Comparison of ENCODE assay signal across 9 mouse cellular contexts in the genomic region with DNA sequence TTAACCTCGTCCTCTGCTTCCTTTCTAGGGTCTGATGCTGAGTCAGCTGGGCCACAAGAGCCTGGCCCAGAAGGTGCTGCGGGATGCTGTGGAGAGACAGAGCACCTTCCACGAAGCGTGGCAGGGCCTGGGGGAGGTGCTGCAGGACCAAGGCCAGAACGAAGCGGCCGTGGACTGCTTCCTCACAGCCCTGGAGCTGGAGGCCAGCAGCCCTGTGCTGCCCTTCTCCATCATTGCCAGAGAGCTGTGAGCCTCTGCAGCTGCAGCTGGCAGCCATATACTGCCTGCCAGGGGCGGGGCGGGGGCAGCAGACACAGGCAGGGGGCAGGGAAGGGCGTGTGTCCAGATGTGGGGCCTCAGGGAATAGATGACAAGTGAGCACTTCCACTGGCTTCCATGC. TPM values are rescaled to one million over a fixed set of nuclear protein-coding genes. Genes with fewer than 3 reads are reported as not detected.
DNase-seq lines count a peak whose midpoint lies in the region; ATAC-seq and TF ChIP-seq lines count a peak whose summit lies in the region.
"Had no signal": no experiment of that assay in that cellular context is flagged by ENCODE, and none has a peak within 500 bp of the region (broad histone marks: within the 10 kb centered on the region; RNA-seq: fewer than 3 reads in every experiment).

No protein-coding gene starts in this region.

- no peak overlapping the region for H3K4me2 ChIP-seq in heart, embryonic 11.5 days
- no peak overlapping the region for H3K4me2 ChIP-seq in heart, postnatal 0 days (ENCODE audit: low read depth, low read length)

- no peaks in the 10 kb centered on the region for H3K27me3 ChIP-seq in heart, embryonic 11.5 days (ENCODE audit: control insufficient read depth, insufficient read depth, low read length)
- no peaks in the 10 kb centered on the region for H3K27me3 ChIP-seq in heart, postnatal 0 days (ENCODE audit: control insufficient read depth, insufficient read depth, low read length)
- no peaks in the 10 kb centered on the region for H3K27me3 ChIP-seq in midbrain, embryonic 10.5 days (ENCODE audit: low read depth, poor library complexity, severe bottlenecking)

- no peak overlapping the region for H3K27ac ChIP-seq in heart, embryonic 11.5 days (ENCODE audit: low read depth, low read length)
- H3K27ac ChIP-seq in brown adipose tissue, adult 24 weeks (replicated peaks; ENCODE audit: low read depth, low read length): peak overlapping the region; percentile 11; the same call in 1 of the 2 replicates
- H3K27ac ChIP-seq in heart, postnatal 0 days (ENCODE audit: low read depth): peak overlapping the region; percentile 43; the same call in 1 of the 2 replicates
- peak overlapping the region; percentile 77 for H3K27ac ChIP-seq in midbrain, embryonic 10.5 days (replicated peaks)

- no peak for DNase-seq in heart, postnatal 36 days
- DNase-seq in heart, postnatal 0 days (ENCODE audit: low spot score): no peak
- DNase-seq in midbrain, embryonic 10.5 days (ENCODE audit: low spot score): peak; percentile 36
- no peak for DNase-seq in left cerebral cortex, postnatal 14 days (ENCODE audit: low spot score in 2 of 2)
- no peak for DNase-seq in frontal cortex, postnatal 25 days (ENCODE audit: low spot score in 2 of 2)
- no peak for DNase-seq in retina, embryonic 14.5 days (ENCODE audit: low spot score)
- DNase-seq: cerebellum, adult 9-11 months had no signal

- 0 out of 2 replicates have a peak overlapping the region, but pooled peaks have one; percentile 16 for H3K9ac ChIP-seq in heart, embryonic 11.5 days (ENCODE audit: low read depth, low read length)
- no peak overlapping the region for H3K9ac ChIP-seq in heart, postnatal 0 days (replicated peaks; ENCODE audit: low read depth, low read length)

- 46% methylated on average over 8 of the region's 10 CpGs for WGBS in heart, embryonic 11.5 days (ENCODE audit: insufficient replicate concordance)
- 59% methylated on average over 10 of the region's 10 CpGs for WGBS in heart, postnatal 0 days
- WGBS in midbrain, embryonic 10.5 days: 66% methylated on average over 10 of the region's 10 CpGs

- TF ChIP-seq EP300 in heart, postnatal 0 days (IDR thresholded peaks at IDR 0.05; ENCODE audit: low read depth): no peak

- no peaks in the 10 kb centered on the region for H3K9me3 ChIP-seq in heart, embryonic 11.5 days (replicated peaks; ENCODE audit: control insufficient read depth, low read length)
- H3K9me3 ChIP-seq in heart, postnatal 0 days (replicated peaks; ENCODE audit: control insufficient read depth, low read length): no peaks in the 10 kb centered on the region
- no peaks in the 10 kb centered on the region for H3K9me3 ChIP-seq in midbrain, embryonic 10.5 days (replicated peaks)

- no peak for ATAC-seq in heart, embryonic 11.5 days (replicated peaks; ENCODE audit: insufficient number of reproducible peaks, low FRiP score, low TSS enrichment)
- no peak for ATAC-seq in heart, postnatal 0 days (ENCODE audit: insufficient read depth, low read depth)

- intact Hi-C loops in heart, postnatal 36 days (cut with DNase I): loop anchor here (5.0 kb wide), 1 partner anchor 67 kb away; the partner anchor contains the start of gene Calm2
- intact Hi-C loops in left cerebral cortex, postnatal 14 days (cut with DNase I): loop anchor here (2.0 kb wide), 1 partner anchor 49 kb away; no protein-coding TSS in a partner anchor

- H3K4me3 ChIP-seq in heart, embryonic 11.5 days (ENCODE audit: low read depth, low read length): no peak overlapping the region
- H3K4me3 ChIP-seq in brown adipose tissue, adult 24 weeks (ENCODE audit: insufficient read depth, low read depth, low read length): no peak overlapping the region
- no peak overlapping the region for H3K4me3 ChIP-seq in heart, postnatal 0 days (ENCODE audit: low read depth, low read length)
- no peak overlapping the region for H3K4me3 ChIP-seq in midbrain, embryonic 10.5 days

- peaks cover 31% of the 10 kb centered on the region for H3K4me1 ChIP-seq in heart, embryonic 11.5 days (ENCODE audit: control insufficient read depth, insufficient read depth, low read length)
- peaks cover 21% of the 10 kb centered on the region for H3K4me1 ChIP-seq in brown adipose tissue, adult 24 weeks (ENCODE audit: control insufficient read depth, insufficient read depth, insufficient read length, low read length)
- H3K4me1 ChIP-seq in heart, postnatal 0 days (ENCODE audit: control insufficient read depth, insufficient read depth): peaks cover 27% of the 10 kb centered on the region
- H3K4me1 ChIP-seq in midbrain, embryonic 10.5 days: peaks cover 60% of the 10 kb centered on the region

- no peak for TF ChIP-seq CTCF in heart, postnatal 0 days (IDR thresholded peaks at IDR 0.05; ENCODE audit: low read depth)

- H3K36me3 ChIP-seq in heart, embryonic 11.5 days (ENCODE audit: control insufficient read depth, insufficient read depth, low read length): no peaks in the 10 kb centered on the region
- no peaks in the 10 kb centered on the region for H3K36me3 ChIP-seq in heart, postnatal 0 days (replicated peaks; ENCODE audit: control insufficient read depth, insufficient read depth, low read length)
- no peaks in the 10 kb centered on the region for H3K36me3 ChIP-seq in midbrain, embryonic 10.5 days

RNA-seq across cellular contexts. Expression of gene Stpg4, which starts 47.7 kb away (rescaled TPM):
- not detected in 2 replicates for polyA plus RNA-seq in heart, embryonic 11.5 days (2014; fragmentation: Nextera tagmentation; extraction: Ambion mirVana)
- total RNA-seq in heart, postnatal 36 days (2021): not detected
- polyA plus RNA-seq in brown adipose tissue, adult 24 weeks (2012; ENCODE audit: insufficient read depth, insufficient read length, missing spikeins): not detected in 2 replicates
- not detected in 2 replicates for total RNA-seq in heart, postnatal 0 days (2014; rRNA removed; ENCODE audit: low replicate concordance)
- polyA plus RNA-seq in heart, postnatal 0 days (2015; fragmentation: Nextera tagmentation; extraction: Ambion mirVana): not detected in 2 replicates
- polyA plus RNA-seq in midbrain, embryonic 10.5 days (2016; fragmentation: Nextera tagmentation; extraction: Ambion mirVana): not detected in 2 replicates
- total RNA-seq in left cerebral cortex, postnatal 14 days (2021): not detected
